Mouse (Mus musculus) ES-Bruce4 (cell line): Measurements from ENCODE around the gene Ceacam19. TPM values are rescaled to one million over a fixed set of nuclear protein-coding genes. Genes with fewer than 3 reads are reported as not detected.
"Not testable (repeated sequence)": the region's sequence is repeated elsewhere in the genome, so short reads cannot be mapped to it uniquely, and the experiment has no call there.

Experiments
- H3K27ac ChIP-seq: 2 replicates; pipeline ENCODE4 v1.5.1; 2012; ENCODE audit warnings: low read length, inconsistent platforms; ENCODE audit not compliant: insufficient read depth
- H3K27me3 ChIP-seq: 2 replicates; pipeline ENCODE4 v1.6.1; 2012; ENCODE audit warnings: mild to moderate bottlenecking, low read length, inconsistent platforms; ENCODE audit not compliant: control insufficient read depth, poor library complexity, insufficient read depth, severe bottlenecking
- H3K36me3 ChIP-seq: 2 replicates; pipeline ENCODE4 v1.6.1; 2012; ENCODE audit warnings: inconsistent platforms, mild to moderate bottlenecking, low read length, moderate library complexity; ENCODE audit not compliant: control insufficient read depth, poor library complexity, insufficient read depth, severe bottlenecking
- H3K4me1 ChIP-seq: one replicate; pipeline ENCODE4 v1.8.1; 2011; ENCODE audit warnings: low read length; ENCODE audit not compliant: control insufficient read depth, insufficient read depth
- H3K4me3 ChIP-seq: 2 replicates; pipeline ENCODE4 v1.5.1; 2011; ENCODE audit warnings: low read depth, mild to moderate bottlenecking, low read length
- H3K9ac ChIP-seq: 2 replicates; pipeline ENCODE4 v1.6.1; 2012; ENCODE audit warnings: low read depth, mild to moderate bottlenecking, inconsistent platforms; ENCODE audit not compliant: poor library complexity, severe bottlenecking
- H3K9me3 ChIP-seq: replicated peaks from 2 replicates; pipeline ENCODE4 v1.6.1; 2012; ENCODE audit warnings: mild to moderate bottlenecking, low read length, inconsistent platforms; ENCODE audit not compliant: control insufficient read depth, poor library complexity, insufficient read depth, severe bottlenecking
- CTCF ChIP-seq: IDR thresholded peaks from one replicate; pipeline ENCODE4 v1.8.1; 2011; ENCODE audit warnings: low read depth, low read length
- EP300 ChIP-seq: IDR thresholded peaks from 2 replicates; pipeline ENCODE4 v1.6.1; 2011; ENCODE audit warnings: low read depth, low read length; ENCODE audit not compliant: insufficient read depth
- POLR2A ChIP-seq: IDR thresholded peaks from one replicate; pipeline ENCODE4 v1.8.1; 2011; ENCODE audit warnings: low read length; ENCODE audit not compliant: insufficient read depth
- polyA plus RNA-seq: library from polyadenylated mRNA; stranded (reverse); fragments of >200 nt; gene quantifications from 2 replicates; pipeline ENCODE4 v1.2.4, GENCODE M21; 2011; ENCODE audit warnings: low read depth; ENCODE audit not compliant: missing spikeins, insufficient read depth, insufficient read length

Gene Ceacam19
- polyA plus RNA-seq, 1 experiment: not detected

GRCm38 (mm10) chr7:19932133-19932876 lies 44.5 kb upstream of the Ceacam19 start:
- peak overlapping the region; percentile 15; the same call in 1 of the 2 replicates for H3K4me3 ChIP-seq
- H3K27me3 ChIP-seq: no peaks in the 10 kb centered on the region
- H3K9me3 ChIP-seq: no peaks in the 10 kb centered on the region
- H3K27ac ChIP-seq: peak overlapping the region; percentile 73
- peaks cover 5% of the 10 kb centered on the region for H3K4me1 ChIP-seq
- peak overlapping the region; percentile 14 for H3K9ac ChIP-seq
- TF ChIP-seq CTCF: no peak
- TF ChIP-seq EP300: 0 out of 2 replicates have a peak, but pooled peaks have one; percentile 35
- H3K36me3 ChIP-seq: no peaks in the 10 kb centered on the region

- H3K27ac ChIP-seq, H3K4me1 ChIP-seq, H3K4me3 ChIP-seq, H3K9ac ChIP-seq, H3K27me3 ChIP-seq, H3K36me3 ChIP-seq, H3K9me3 ChIP-seq: not testable (repeated sequence)
Observed at GRCm38 (mm10) chr7:19930481-19930880, 42.7 kb upstream of the Ceacam19 start.

- peak overlapping the region; percentile 78 for H3K27ac ChIP-seq
- no peak for TF ChIP-seq POLR2A
- TF ChIP-seq EP300: peak; percentile 93
- H3K4me1 ChIP-seq: peaks cover 5% of the 10 kb centered on the region
- H3K4me3 ChIP-seq: peak overlapping the region; percentile 3; the same call in 1 of the 2 replicates
- H3K9ac ChIP-seq: no peak overlapping the region
- H3K36me3 ChIP-seq: no peaks in the 10 kb centered on the region
- H3K9me3 ChIP-seq: no peaks in the 10 kb centered on the region
- H3K27me3 ChIP-seq: no peaks in the 10 kb centered on the region
Observed at GRCm38 (mm10) chr7:19928486-19928885, 40.7 kb upstream of the Ceacam19 start.

- Histone ChIP-seq H3K9ac (no peak overlapping the region), H3K36me3 (no peaks in the 10 kb centered on the region), H3K27me3 (no peaks in the 10 kb centered on the region), H3K9me3 (no peaks in the 10 kb centered on the region), H3K4me3 (no peak overlapping the region), H3K27ac (no peak overlapping the region), H3K4me1 (peaks cover 5% of the 10 kb centered on the region)
- TF ChIP-seq EP300 (no peak), CTCF (no peak), POLR2A (no peak)
Observed at GRCm38 (mm10) chr7:19926849-19927480, 39.2 kb upstream of the Ceacam19 start.

- Histone ChIP-seq H3K27me3 (no peaks in the 10 kb centered on the region), H3K27ac (no peak overlapping the region), H3K9me3 (no peaks in the 10 kb centered on the region), H3K4me1 (peaks cover 5% of the 10 kb centered on the region), H3K4me3 (no peak overlapping the region), H3K9ac (no peak overlapping the region), H3K36me3 (no peaks in the 10 kb centered on the region)
- TF ChIP-seq CTCF (no peak), EP300 (no peak), POLR2A (no peak)
Observed at GRCm38 (mm10) chr7:19925376-19925775, 37.6 kb upstream of the Ceacam19 start.

- H3K4me3 ChIP-seq: no peak overlapping the region; the same call in 1 of the 2 replicates
- 0 out of 2 replicates have a peak overlapping the region, but pooled peaks have one; percentile 11 for H3K9ac ChIP-seq
- H3K27me3 ChIP-seq: no peaks in the 10 kb centered on the region
- no peaks in the 10 kb centered on the region for H3K4me1 ChIP-seq
- no peaks in the 10 kb centered on the region for H3K9me3 ChIP-seq
- H3K27ac ChIP-seq: no peak overlapping the region
- TF ChIP-seq POLR2A (no peak), EP300 (peak; percentile 98)
- no peaks in the 10 kb centered on the region for H3K36me3 ChIP-seq
Observed at GRCm38 (mm10) chr7:19923797-19924196, 36.0 kb upstream of the Ceacam19 start.
